Mouse (Mus musculus) adrenal gland, postnatal 10 days (tissue): Measurements from ENCODE around the gene Ube2z. TPM values are rescaled to one million over a fixed set of nuclear protein-coding genes. Genes with fewer than 3 reads are reported as not detected.

Source experiments
- DNase-seq: peaks from one replicate; pipeline ENCODE4 v3.0.0; 2021; ENCODE audit warnings: mixed read lengths
- total RNA-seq, 2 experiments: library from RNA; stranded (reverse); gene quantifications; 2 replicates each; pipeline ENCODE4 v1.2.3; 2021

Ube2z gene
- total RNA-seq, 2 experiments from 2014 or later, result 41.7 to 44.6 TPM

DNA sequence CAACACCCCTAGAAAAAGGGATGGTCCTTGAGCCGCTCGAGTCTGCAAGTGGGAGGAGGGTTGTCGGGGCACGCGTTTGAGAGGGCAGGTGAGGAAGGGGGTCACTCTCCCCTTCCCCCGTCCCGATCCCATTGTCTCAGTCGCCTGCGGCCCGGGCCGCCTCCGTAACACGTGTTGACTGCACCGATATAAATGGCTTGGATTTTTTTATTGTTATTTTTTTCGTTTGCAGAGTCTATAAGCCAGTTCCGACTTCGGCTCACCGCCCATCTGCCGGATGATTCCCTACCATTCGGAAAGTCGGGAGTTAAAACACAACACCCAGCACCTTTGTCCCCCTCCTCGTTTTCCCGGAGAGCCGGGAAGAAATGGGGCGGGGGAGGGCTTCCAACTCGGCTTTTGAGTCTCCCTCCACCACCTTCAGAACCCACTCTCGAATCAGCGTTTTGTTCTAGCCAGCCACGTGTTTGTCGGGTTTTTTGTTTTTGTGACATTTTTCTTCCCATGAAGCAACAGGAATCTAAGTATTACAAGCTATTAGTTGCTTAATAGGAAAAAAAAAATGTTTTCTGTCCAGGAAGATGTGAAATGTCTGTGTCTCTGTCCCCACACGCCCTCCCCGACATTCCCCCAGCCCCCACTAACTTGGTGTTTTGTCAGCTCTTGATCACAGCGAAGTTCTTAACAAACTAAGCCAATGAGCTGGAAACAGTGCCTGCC lies 57.5 kb downstream of the Ube2z start:
- peak; percentile 22 for DNase-seq

DNA sequence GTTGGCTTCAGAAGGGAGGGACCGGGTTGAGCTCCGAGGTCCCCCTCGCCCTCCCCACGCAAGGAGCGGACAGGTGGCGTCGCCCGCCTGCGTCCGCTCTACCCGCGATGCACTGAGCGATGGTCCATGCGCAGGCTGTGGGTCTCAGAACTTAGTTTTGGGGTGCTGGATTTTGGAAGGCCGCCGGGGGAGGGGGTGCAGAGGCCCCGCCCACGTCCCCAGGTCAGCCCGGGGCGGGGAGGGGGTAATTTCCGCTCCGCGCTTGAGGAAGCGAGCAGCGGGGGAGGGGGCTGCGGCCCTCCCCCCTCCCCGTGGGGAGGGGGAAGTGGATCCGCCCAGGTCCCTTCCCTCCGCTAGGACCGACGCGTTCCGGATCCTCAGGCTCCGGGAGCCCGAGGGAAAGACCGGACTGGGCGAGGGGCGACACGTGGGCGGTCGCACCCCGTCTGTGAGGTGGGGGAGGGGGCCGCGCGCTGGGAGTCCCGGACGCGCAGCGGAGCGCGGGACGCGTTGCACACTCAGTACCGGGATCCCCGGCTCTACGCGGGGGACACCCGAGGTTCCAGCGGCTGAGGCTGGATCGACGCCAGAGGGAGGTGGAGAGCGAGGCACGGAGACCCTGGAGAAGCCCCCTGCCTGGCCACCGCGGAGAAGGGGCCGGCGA lies 58.2 kb downstream of the Ube2z start:
- DNase-seq, result peak; percentile 40

DNA sequence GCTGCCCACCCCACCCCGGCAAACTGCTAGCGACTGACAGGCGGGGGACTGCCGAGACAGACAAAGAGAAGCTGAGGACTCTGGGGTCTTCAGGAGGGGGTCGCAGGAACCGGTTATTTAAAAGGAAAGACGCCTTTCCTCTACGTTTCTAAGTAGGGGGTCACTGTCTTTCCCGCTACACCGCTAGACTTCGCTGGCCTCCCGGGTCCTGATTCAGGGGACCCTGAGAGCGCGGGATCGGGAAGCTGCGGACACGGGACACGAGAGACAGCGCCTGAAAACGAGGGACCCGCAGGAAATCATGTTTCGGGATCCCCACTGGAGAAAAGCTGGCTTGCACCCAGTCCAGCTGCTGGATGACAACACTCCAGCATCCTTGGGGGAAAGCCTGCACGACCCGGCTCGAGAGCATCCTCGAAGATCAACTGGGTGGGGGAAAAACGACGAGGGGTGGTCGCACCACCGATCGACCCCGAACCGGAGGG lies 58.8 kb downstream of the Ube2z start:
- DNase-seq, result peak; percentile 49

DNA sequence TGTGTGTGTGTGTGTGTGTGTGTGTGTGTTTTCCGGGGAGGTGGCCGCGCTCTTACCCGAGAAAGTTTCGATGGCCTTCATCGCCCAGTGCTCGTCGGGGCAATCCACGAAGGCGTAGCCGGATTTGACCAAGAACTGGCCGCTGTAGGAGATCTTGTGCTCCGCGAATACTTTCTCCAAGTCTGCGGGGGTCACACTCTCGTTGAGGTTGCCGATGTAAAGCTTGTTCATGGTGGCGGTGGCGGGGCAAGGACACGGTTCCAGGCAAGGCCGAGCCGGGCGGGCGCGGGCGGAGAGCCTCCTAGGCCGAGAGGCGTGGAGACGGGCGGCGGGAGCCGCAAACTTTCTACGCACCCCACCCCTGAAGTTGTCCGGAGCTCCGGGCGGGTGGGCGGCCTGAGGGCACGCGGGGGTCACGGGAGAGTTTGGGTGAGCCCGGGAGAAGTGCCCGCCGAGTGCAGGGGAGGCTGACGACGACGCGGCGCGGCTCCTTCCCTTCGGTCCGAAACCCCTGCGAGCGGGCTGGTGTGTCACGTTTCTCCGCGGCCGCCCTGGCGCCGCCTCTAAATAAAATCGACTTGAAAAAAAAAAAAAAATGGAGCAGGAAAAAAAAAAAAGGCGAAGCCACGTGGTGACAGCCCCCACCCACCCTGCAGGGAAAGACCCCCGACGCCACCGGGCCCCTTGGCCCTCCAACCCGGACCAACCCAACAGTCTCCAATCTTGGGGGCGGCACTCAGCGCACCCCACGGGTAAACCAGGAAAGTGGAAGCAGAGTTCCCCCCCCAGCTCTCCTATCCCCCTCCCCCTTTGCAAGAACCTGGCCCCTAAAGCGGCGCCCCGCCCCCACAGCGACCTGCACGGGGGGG lies 59.6 kb downstream of the Ube2z start, which contains the start of gene Igf2bp1:
Igf2bp1 (minus strand) TSS at position 538 of the 869 bp plus-strand sequence.
- DNase-seq, result peak; percentile 70

DNA sequence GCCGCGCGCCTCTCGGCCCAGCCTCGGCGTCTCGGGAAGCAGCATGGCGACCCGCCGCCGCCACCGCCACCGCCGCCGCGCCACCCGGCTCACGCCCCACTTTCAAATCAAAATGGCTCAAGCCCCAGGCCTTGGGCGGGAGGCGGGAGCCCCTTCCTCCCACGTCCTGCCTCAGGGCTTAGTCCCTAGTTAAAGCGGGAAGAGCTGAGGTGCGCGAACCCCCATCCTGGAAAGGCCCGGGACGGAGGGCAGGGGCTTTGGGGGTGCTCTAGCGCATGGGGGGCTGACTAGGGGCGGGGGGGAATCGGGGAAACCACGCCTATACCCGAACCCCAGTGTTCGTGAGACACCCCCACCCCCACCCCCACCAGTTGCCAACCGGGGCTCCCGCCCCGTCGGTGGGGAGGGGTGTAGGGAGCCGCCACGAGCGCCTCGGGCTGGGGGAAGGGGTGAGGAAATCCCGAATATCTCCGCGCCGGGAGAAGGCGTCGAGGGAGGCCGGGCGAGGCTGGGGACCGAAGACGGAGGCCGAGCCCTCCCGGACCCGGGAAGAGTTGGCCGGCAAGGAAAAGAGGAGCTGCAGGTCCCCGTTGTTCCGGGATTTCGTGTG lies 60.3 kb downstream of the Ube2z start:
- peak; percentile 42 for DNase-seq

DNA sequence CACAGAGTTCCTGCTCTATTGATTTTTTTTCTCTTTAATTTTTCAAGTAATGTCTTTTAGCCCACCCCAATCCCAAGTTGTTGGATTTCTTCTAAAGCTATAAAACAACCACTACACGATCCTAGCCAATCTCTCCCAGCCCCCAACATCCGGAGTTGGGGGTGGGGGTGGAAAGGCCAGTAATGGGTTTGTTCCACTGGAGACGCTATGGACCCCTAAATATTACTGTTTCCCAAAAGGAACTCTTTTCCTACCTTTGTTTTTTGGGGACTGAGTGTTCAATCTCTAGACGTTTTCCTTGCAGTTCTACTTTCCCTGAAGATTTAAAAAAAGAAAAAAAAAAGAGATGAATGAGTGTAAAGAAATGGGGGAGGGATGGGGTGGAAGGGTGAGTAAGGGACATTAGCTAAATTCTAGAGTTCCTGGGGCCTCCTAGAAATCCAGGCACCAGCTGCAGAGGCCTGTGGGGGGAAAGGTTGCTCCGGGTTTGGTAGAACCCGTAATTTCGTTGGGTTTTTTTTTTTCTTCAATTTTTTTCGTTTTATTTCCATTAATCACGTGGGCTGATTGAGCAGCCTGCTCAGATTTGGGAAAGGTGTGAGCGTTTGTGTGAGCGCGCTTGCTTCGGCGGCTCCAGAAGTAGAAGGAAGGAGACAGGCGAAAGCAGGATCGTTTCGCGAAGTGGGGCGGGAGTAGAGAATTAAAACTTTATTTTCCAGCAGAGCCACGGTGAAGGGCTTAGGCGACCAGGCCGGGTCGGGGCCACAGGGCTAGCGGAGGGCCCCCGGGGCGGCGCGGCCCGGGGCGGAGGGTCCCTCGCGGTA lies 61.0 kb downstream of the Ube2z start:
- DNase-seq, result peak; percentile 58

DNA sequence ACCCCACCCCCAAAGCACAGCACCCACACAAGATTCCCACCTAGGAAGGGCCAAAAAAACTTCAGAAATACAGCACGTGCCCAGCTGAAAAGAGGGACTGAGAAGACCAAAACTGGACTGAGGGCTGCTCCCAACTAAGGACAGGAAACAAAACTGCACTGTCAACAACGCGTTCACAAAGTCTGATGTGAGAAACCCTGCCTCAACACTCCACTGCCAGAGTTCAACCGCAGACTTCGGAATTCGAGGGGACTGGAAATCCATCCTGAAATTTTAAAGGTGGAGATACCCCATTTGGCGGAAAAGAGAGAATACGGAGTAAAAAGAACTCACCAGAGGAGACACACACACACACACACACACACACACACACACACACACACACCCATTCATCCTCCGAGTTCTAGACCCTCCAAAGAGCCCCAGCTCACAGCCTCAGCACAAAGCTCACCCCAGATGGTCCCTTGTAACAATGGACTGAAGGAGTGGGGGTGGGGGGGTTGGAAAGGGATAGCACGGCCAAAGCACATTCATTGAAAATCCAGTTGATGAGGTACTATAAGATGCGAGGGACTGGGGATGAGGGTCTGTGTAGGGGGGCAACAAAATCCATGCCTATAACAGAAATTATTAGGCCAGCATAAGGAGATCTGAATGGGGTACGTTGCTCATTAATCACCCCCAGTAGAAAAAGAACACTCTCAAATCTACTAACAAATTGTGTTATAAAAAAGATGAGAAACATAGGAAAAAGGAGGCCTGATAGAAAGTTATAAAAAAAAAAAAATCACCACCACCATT lies 61.9 kb downstream of the Ube2z start:
- no peak for DNase-seq

Other genes with a start within 250 kb of the Ube2z start
- 100 to 1,000 TPM; 204 to 243 TPM for gene Phospho1, start 240.9 kb downstream of the Ube2z start, total RNA-seq
- gene Gngt2, start 228.2 kb downstream of the Ube2z start, total RNA-seq, result 10 to 100 TPM; 21.9 to 22.9 TPM
- 10 to 100 TPM; 11.5 to 14.8 TPM for gene Abi3, start 222.9 kb downstream of the Ube2z start, total RNA-seq
- gene B4galnt2, start 150.5 kb downstream of the Ube2z start, total RNA-seq, result not detected
- gene Igf2bp1, start 59.4 kb downstream of the Ube2z start, total RNA-seq, result 1 to 10 TPM; 4.3 to 6.4 TPM
- gene Gip, start 40.8 kb downstream of the Ube2z start, total RNA-seq, result not detected
- 10 to 100 TPM; 68.5 to 72.3 TPM for gene Snf8, start 30.5 kb downstream of the Ube2z start, total RNA-seq
- 100 to 1,000 TPM; 267 to 394 TPM for gene Atp5g1, start 10.3 kb upstream of the Ube2z start, total RNA-seq
- not detected for gene Calcoco2, start 46.6 kb upstream of the Ube2z start, total RNA-seq
- gene Ttll6, start 68.4 kb upstream of the Ube2z start, total RNA-seq, result not detected
- under 1 TPM in 1 of 2 experiments, not detected in 1; 0.12 TPM for gene Hoxb13, start 128.9 kb upstream of the Ube2z start, total RNA-seq
- gene Hoxb9, start 206.1 kb upstream of the Ube2z start, total RNA-seq, result 10 to 100 TPM; 55.7 to 73.6 TPM
- gene Hoxb8, start 216.5 kb upstream of the Ube2z start, total RNA-seq, result 10 to 100 TPM; 38.5 to 44.0 TPM
- gene Hoxb7, start 221.2 kb upstream of the Ube2z start, total RNA-seq, result 10 to 100 TPM; 27.3 to 27.7 TPM
- gene Hoxb6, start 227.1 kb upstream of the Ube2z start, total RNA-seq, result 10 to 100 TPM; 23.6 to 29.8 TPM
- 10 to 100 TPM; 12.1 to 17.1 TPM for gene Hoxb5, start 237.9 kb upstream of the Ube2z start, total RNA-seq